In the genomic region with DNA sequence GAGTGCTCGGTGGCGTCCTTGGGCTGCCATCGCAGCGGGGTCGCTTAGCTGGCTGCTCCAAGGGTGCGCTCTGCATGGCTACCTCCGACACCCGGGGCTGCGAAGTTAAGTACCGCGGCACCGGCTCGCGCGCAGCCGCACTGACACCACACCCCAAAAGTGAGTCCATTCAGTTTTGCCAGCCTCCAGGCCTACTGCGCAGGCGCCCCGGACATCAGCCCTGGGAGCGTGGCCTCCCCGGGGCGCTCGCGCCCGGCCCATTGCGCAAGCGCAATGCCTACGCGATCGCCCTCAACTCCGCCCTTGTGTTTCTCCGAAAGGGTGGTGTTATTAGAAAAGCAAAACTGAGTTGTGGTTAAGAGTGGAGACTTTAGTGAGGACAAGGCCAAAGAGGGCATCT, we compare ENCODE assay signal across 8 mouse cellular contexts. TPM values are rescaled to one million over a fixed set of nuclear protein-coding genes. Genes with fewer than 3 reads are reported as not detected.
DNase-seq lines count a peak whose midpoint lies in the region; ATAC-seq lines count a peak whose summit lies in the region.

Gene Samhd1 (minus strand): TSS at position 252 of the 400 bp plus-strand sequence.

- no peaks in the 10 kb centered on the region for H3K36me3 ChIP-seq in hindbrain, embryonic 11.5 days (ENCODE audit: control insufficient read depth, insufficient read depth, low read length)

- peak within 1 kb of the TSS; percentile 59 for H3K9ac ChIP-seq in hindbrain, embryonic 11.5 days (ENCODE audit: low read depth, low read length)

- peak; percentile 95 for DNase-seq in MN1 (ENCODE audit: low spot score)
- DNase-seq in cerebellum, adult 9-10 months, result peak; percentile 94
- DNase-seq in frontal cortex, adult 2 months (ENCODE audit: extremely low spot score in 1 of 2, low spot score in 1 of 2), result peak; percentile 83 to 93
- DNase-seq in hindbrain, embryonic 11.5 days (ENCODE audit: low spot score), result peak; percentile 96
- peak; percentile 79 to 89 for DNase-seq in layer of hippocampus, postnatal 10 days (ENCODE audit: low spot score in 2 of 2)
- peak; percentile 97 for DNase-seq in lung, postnatal 10 days
- peak; percentile 97 for DNase-seq in ovary, postnatal 36 days (ENCODE audit: low spot score)
- DNase-seq in thymus, postnatal 25 days, result peak; percentile 70

- peak within 1 kb of the TSS; percentile 55 for H3K4me3 ChIP-seq in hindbrain, embryonic 11.5 days (ENCODE audit: low read depth, low read length)

- WGBS in hindbrain, embryonic 11.5 days, result 1% methylated on average over 32 of the region's 32 CpGs

- no peaks in the 10 kb centered on the region for H3K27me3 ChIP-seq in hindbrain, embryonic 11.5 days (ENCODE audit: control insufficient read depth, insufficient read depth, low read length)

- H3K27ac ChIP-seq in hindbrain, embryonic 11.5 days (ENCODE audit: low read depth, low read length), result no peak within 1 kb of the TSS

- ATAC-seq in hindbrain, embryonic 11.5 days (ENCODE audit: low FRiP score), result peak; percentile 89

- no peaks in the 10 kb centered on the region for H3K9me3 ChIP-seq in hindbrain, embryonic 11.5 days (ENCODE audit: control insufficient read depth, low read length)

- no peaks in the 10 kb centered on the region for H3K4me1 ChIP-seq in hindbrain, embryonic 11.5 days (replicated peaks; ENCODE audit: control insufficient read depth, insufficient read depth, low read length)

- H3K4me2 ChIP-seq in hindbrain, embryonic 11.5 days (replicated peaks; ENCODE audit: low read depth, low read length), result peak within 1 kb of the TSS; percentile 73

RNA-seq across cellular contexts. Expression of gene Samhd1, which starts in this region (rescaled TPM):
- polyA plus RNA-seq in frontal cortex, adult 2 months (2012; rRNA removed), result 20.8 and 23.0 TPM in 2 replicates
- polyA plus RNA-seq in hindbrain, embryonic 11.5 days (2014; fragmentation: Nextera tagmentation; extraction: Ambion mirVana), result 23.6 and 29.9 TPM in 2 replicates
- total RNA-seq in layer of hippocampus, postnatal 10 days (2021), result 10 to 100 TPM; 14.6 TPM
